Mouse (Mus musculus) embryo, embryonic 10 days (tissue): ENCODE data around the gene 6330409D20Rik.

Experiments
- DNase-seq: peaks from one replicate; pipeline ENCODE4 v3.0.0-alpha.2; 2015; ENCODE audit warnings: low spot score

6330409D20Rik gene

GRCm38 (mm10) chr2:32756674-32757055 is 15.8 kb upstream of the 6330409D20Rik start:
- DNase-seq = no peak

GRCm38 (mm10) chr2:32752181-32752580 is 11.4 kb upstream of the 6330409D20Rik start:
- DNase-seq = no peak

- no peak for DNase-seq
Measured at GRCm38 (mm10) chr2:32751665-32752033, 10.8 kb upstream of the 6330409D20Rik start.

DNA sequence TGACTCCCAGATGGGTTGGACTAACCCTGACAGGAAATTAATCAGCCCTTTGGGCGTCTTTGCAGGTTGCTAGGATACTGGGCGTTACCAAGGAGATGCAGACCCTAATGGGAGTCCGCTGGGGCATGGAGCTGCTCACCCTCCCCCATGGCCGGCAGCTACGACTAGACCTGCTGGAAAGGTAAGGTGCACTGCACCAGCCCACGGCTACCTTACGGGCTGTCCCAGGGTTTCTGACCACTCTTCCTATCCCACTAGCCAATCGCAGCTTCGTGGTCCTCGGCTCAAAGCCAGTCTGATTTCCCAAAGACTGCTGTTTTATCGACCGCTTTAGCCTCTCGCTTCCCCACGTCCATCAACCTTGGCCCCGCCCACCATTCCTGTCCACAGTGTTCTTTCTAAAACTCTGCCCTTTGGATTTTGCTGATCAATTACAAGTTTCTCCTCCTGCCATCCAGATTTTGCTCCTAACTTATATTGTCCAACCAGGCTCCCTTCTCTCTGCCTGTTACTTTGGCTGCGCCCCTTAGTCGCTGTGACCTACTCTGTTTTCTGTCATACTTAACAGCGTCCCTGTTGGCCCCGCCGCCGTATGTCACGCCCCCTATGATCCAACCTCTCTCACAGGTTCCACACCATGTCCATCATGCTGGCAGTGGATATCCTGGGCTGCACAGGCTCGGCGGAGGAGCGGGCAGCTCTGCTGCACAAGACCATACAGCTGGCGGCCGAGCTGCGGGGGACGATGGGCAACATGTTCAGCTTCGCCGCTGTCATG is 10.3 kb upstream of the 6330409D20Rik start:
- DNase-seq = peak; percentile 93

DNA sequence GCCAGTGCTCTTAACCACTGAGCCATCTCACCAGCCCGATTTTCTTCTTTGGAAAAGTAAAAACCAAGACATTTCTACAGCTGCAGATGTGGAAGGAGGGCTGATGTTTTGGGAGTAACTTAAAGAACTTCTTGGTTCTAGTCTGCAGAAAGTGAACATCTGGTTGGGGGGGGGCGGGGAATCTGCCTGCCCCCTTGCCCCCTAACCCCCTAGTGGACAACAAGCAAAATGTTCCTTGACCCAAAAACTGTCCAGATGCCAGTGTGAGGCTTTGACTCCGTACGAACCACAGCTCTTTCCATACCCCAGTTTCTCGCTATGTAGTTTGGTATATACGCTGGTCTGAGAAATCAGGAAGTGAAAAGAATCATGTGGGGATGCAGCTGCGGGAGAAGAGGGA is 9.4 kb upstream of the 6330409D20Rik start:
- no peak for DNase-seq

DNA sequence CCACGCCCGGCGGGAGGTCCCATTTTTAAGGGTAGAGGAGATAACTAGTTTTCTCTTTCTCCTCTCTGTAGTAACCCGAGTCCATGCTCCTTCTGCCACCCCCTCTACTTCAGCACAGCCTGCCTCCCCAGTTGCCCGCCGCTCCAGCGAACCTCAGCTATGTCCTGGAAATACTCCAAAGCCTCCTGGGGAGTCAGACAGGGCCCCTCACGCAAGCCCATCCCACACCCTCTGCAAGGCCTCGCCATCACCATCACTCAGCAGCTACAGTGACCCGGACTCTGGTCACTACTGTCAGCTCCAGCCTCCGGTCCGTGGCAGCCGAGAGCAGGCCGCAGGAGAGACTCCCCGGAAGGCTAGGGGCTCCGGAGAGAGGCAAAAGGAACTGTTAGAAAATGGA is 8.3 kb upstream of the 6330409D20Rik start:
- no peak for DNase-seq

DNA sequence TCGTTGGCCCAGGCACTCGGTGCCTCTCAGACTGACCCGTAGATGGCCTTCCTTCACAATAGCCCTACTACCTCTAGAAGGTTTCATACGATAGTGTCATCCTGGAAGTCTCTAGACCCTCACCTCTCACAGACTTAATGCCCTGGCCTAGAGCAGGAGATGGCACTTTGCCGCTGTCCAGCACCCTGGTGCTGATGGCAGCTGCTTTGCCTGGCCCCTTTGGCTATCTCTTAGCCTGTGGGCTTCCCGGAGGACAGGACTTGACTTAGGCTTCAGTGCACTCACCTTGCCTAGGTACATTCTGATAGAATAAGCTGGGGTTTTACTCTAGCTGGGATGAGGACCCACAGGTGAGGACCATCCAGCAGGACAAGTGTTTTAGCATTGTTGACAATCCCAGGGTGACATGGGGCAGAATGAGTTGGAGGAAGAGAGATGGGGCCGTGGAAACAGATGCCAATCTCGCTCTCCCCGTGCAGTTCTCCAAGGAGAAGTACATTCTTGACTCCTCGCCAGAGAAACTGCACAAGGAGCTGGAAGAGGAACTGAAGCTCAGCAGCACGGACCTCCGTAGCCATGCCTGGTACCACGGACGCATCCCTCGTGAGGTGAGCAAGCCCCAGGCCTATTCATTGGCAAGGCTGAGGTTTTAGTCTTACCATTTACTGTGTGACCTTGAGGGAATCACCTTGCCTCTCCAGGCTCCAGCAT is 3.6 kb upstream of the 6330409D20Rik start:
- peak; percentile 44 for DNase-seq

DNA sequence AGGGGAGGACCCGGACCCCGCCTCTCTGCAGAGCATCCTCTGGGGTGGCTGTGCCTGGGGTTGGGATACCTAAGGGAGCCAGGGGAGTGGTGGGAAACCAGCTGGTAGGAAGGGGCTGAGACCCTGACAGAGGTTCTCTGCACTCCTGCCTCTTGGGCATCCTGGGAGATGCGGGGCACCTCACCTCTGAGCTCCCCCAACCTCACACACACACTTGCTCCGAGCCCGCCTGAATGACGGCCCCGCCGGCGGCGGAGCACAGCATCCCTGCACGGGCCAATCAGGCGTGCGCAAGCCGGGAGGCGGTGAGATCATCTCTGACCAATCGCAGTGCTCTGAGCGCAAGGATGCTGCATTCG is 1.3 kb upstream of the 6330409D20Rik start:
- DNase-seq = peak; percentile 79

- peak; percentile 51 for DNase-seq
Measured at GRCm38 (mm10) chr2:32741273-32742172, 707 bp upstream of the 6330409D20Rik start.

- no peak for DNase-seq
Measured at GRCm38 (mm10) chr2:32739311-32739710, 1.5 kb downstream of the 6330409D20Rik start.

- no peak for DNase-seq
Measured at GRCm38 (mm10) chr2:32737008-32737407, 3.8 kb downstream of the 6330409D20Rik start.

- no peak for DNase-seq
Measured at GRCm38 (mm10) chr2:32736306-32736829, 4.4 kb downstream of the 6330409D20Rik start.

- no peak for DNase-seq
Measured at GRCm38 (mm10) chr2:32734933-32735332, 5.9 kb downstream of the 6330409D20Rik start.

- DNase-seq = peak; percentile 31
Measured at GRCm38 (mm10) chr2:32734480-32734879, 6.3 kb downstream of the 6330409D20Rik start.

GRCm38 (mm10) chr2:32732695-32733094 is 8.1 kb downstream of the 6330409D20Rik start:
- no peak for DNase-seq

DNA sequence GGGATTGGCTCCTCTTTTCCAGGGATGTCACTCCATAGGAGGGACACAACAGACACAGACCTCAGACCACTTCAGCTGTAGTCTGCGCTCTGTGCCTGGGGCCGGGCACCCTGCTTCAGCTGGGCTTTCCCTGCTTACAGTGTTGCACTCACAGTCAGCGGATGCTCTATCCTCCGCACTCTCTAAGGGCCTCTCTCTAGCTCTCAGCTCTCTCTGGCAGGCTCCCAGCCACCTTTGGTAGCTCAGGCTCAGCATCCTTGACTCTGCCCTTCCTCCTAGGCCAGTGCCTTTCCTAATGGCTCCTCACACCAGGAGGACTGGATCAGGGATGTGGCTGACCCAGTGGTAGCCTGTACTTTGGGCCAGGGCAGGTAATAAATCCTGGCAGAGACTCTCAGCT is 8.9 kb downstream of the 6330409D20Rik start:
- DNase-seq = no peak

DNA sequence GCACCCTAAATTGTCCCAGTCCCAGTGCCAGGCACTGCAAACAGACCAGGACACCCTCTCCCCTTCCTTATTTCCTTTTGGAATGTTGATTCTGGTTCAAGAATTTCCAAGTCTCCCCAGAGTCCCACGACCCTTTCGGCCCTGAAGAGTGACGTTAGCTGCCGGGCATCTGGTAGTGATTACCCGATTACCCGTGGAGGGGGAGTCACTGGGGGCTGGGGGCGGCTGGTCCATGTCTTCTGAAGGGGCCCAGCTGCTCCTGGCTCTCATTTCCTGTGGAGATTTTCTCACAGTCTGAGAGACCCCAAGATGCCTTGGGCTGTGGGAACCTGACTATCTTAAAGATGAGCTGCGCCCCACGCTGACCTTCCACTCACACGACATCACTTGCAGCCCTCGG is 10.0 kb downstream of the 6330409D20Rik start:
- peak; percentile 81 for DNase-seq

GRCm38 (mm10) chr2:32729547-32729946 is 11.3 kb downstream of the 6330409D20Rik start:
- no peak for DNase-seq

GRCm38 (mm10) chr2:32728463-32728862 is 12.4 kb downstream of the 6330409D20Rik start:
- DNase-seq = no peak

DNA sequence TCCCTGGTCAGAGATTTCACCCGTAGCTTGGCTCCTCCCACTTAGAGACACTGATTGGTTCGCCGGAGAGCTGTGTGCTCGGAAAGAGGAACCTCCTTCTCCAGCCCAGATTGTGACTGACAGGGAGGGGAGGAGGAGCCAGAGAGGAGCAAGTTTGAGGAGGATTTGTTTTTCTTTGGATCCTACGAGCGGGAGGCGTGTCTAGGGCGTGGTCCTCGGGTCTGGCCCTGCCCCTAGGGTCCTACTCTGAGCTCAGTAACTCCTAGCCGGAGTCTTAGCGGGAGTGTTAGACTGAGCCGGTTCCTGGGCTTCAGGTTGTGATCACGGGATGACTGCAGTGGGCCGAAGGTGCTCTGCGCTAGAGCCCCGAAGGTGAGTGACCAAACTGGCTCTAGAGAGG is 13.4 kb downstream of the 6330409D20Rik start:
- DNase-seq = peak; percentile 99

DNA sequence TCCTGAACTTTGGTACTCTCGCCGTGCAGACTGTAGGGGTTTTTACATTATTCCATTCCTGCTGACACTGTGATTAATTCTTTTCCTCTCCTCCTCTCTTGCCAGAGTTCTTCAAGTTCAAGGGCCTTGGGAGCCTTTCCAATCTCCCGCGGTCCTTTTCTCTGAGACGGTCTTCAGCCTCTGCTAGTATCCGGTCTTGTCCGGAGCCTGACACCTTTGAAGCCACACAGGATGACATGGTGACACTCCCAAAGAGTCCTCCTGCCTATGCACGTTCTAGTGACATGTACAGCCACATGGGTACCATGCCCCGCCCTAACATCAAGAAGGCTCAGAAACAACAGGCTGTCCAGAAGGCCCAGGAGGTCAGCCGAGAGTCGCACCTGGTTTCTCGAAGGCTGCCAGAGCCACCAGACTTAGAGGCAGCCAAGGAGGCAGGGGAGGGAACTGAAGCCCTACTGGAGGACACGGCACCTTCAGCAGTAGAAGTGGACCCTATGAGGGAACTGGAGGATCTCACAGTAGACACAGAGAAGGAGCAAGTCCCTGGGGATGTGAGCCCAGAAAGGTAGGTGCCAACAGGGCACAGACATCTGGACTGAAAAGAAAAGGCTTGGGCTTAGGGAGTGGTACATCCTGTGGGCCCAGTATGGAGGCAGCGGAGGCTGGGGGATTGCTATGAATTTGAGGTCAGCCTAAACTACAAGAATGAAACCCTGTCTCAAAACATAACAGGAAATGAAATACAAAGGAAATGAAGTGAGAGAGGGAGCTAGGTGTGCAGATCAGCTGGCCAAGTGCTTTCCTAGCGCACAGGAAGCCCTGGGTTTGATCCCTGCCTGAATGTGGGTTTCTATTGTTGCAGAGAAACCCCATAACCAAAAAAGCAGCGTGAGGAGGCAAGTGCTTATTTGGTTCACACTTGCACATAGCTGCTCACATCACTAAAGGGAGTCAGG is 15.7 kb downstream of the 6330409D20Rik start:
- no peak for DNase-seq
